Mouse (Mus musculus) midbrain, postnatal 0 days (tissue): ENCODE measurements around the gene H2-M10.3. TPM values are rescaled to one million over a fixed set of nuclear protein-coding genes. Genes with fewer than 3 reads are reported as not detected.
"Not testable (repeated sequence)": the region's sequence is repeated elsewhere in the genome, so short reads cannot be mapped to it uniquely, and the experiment has no call there.

Experiments used
- ATAC-seq: fragments of 200-750 bp; cut with Nextera tagmentation; 2 replicates; pipeline ENCODE4 v1.8.0; 2017; ENCODE audit warnings: moderate number of reproducible peaks, mild to moderate bottlenecking, moderate TSS enrichment, moderate library complexity; ENCODE audit not compliant: low FRiP score
- DNase-seq: peaks from one replicate; pipeline ENCODE4 v3.0.0-alpha.2; 2015; ENCODE audit warnings: low spot score
- H3K27ac ChIP-seq: fragments of 300-500 bp; sonication (generic); 2 replicates; pipeline ENCODE4 v1.5.1; 2014; ENCODE audit warnings: low read depth, mild to moderate bottlenecking, low read length, mixed read lengths
- H3K27me3 ChIP-seq: fragments of 300-500 bp; sonication (generic); 2 replicates; pipeline ENCODE4 v1.6.1; 2014; ENCODE audit warnings: low read length, control low read depth, mixed read lengths; ENCODE audit not compliant: insufficient read depth
- H3K36me3 ChIP-seq: fragments of 300-500 bp; sonication (generic); 2 replicates; pipeline ENCODE4 v1.6.1; 2014; ENCODE audit warnings: low read length, control low read depth, mixed read lengths; ENCODE audit not compliant: insufficient read depth
- H3K4me1 ChIP-seq: fragments of 300-500 bp; sonication (generic); 2 replicates; pipeline ENCODE4 v1.6.1; 2014; ENCODE audit warnings: mild to moderate bottlenecking, control low read depth, antibody characterized with exemption, low read length, mixed read lengths; ENCODE audit not compliant: insufficient read depth
- H3K4me2 ChIP-seq: fragments of 300-500 bp; sonication (generic); 2 replicates; pipeline ENCODE4 v1.6.1; 2014; ENCODE audit warnings: low read depth, mild to moderate bottlenecking, low read length, mixed read lengths; ENCODE audit not compliant: poor library complexity, severe bottlenecking
- H3K4me3 ChIP-seq: fragments of 300-500 bp; sonication (generic); 2 replicates; pipeline ENCODE4 v1.5.1; 2014; ENCODE audit warnings: low read depth, mild to moderate bottlenecking, low read length, moderate library complexity
- H3K9ac ChIP-seq: fragments of 300-500 bp; sonication (generic); replicated peaks from 2 replicates; pipeline ENCODE4 v1.6.1; 2014; ENCODE audit warnings: mild to moderate bottlenecking, low read length, moderate library complexity, mixed read lengths; ENCODE audit not compliant: poor library complexity, severe bottlenecking
- H3K9me3 ChIP-seq: fragments of 300-500 bp; sonication (generic); 2 replicates; pipeline ENCODE4 v1.6.1; 2016; ENCODE audit warnings: low read length, control low read depth
- CTCF ChIP-seq: IDR thresholded peaks from 2 replicates; pipeline ENCODE4 v1.5.1; 2016; ENCODE audit warnings: antibody characterized with exemption, mild to moderate bottlenecking
- WGBS: fragments of 180-500 bp; shearing (Covaris S2); extraction: QIAGEN DNeasy Blood & Tissue Kit; methylation state at CpG from one replicate; pipeline ENCODE4 v1.1.7; 2014; 5-methylcytosine and 5-hydroxymethylcytosine counted together
- polyA plus RNA-seq: library from polyadenylated mRNA; unstranded; fragments of >200 nt; fragmentation: Nextera tagmentation; extraction: Ambion mirVana; gene quantifications from 2 replicates; pipeline ENCODE4 v1.2.1, GENCODE M21; 2015
- total RNA-seq: library from RNA; depleted of rRNA; stranded (reverse); fragments of >200 nt; gene quantifications from 2 replicates; pipeline ENCODE4 v1.2.3, GENCODE M21; 2014; rRNA removed

Gene H2-M10.3
- total RNA-seq (not detected in 2 replicates), polyA plus RNA-seq (not detected in 2 replicates)

- H3K4me1 ChIP-seq, H3K36me3 ChIP-seq, H3K9ac ChIP-seq, H3K9me3 ChIP-seq, H3K27me3 ChIP-seq, H3K27ac ChIP-seq, H3K4me3 ChIP-seq, ATAC-seq, DNase-seq, H3K4me2 ChIP-seq: not testable (repeated sequence)
- WGBS, result 100% methylated on average over 2 of the region's 2 CpGs
Measured at GRCm38 (mm10) chr17:36368317-36368716, at the start of gene H2-M10.3. Gene H2-M10.3, minus strand, starts transcription at chr17:36368417.

GRCm38 (mm10) chr17:36417416-36417815, 49.2 kb upstream of the H2-M10.3 start:
- no peak for ATAC-seq
- no peak for DNase-seq
- Histone ChIP-seq H3K4me2 (no peak overlapping the region), H3K27me3 (no peaks in the 10 kb centered on the region), H3K4me1 (no peaks in the 10 kb centered on the region), H3K9ac (no peak overlapping the region), H3K9me3 (no peaks in the 10 kb centered on the region), H3K36me3 (no peaks in the 10 kb centered on the region), H3K27ac (no peak overlapping the region), H3K4me3 (no peak overlapping the region)
- TF ChIP-seq CTCF, result no peak
- WGBS, result 61% methylated on average over 2 of the region's 2 CpGs

- Histone ChIP-seq H3K4me2 (no peak overlapping the region), H3K4me1 (no peaks in the 10 kb centered on the region), H3K4me3 (no peak overlapping the region), H3K27me3 (no peaks in the 10 kb centered on the region), H3K9ac (no peak overlapping the region), H3K36me3 (no peaks in the 10 kb centered on the region), H3K9me3 (no peaks in the 10 kb centered on the region), H3K27ac (no peak overlapping the region)
- no peak for DNase-seq
- 60% methylated on average over 1 of the region's 1 CpGs for WGBS
- TF ChIP-seq CTCF, result no peak
- ATAC-seq, result no peak
Measured at GRCm38 (mm10) chr17:36415407-36415806, 47.2 kb upstream of the H2-M10.3 start.

- Histone ChIP-seq H3K9ac (no peak overlapping the region), H3K36me3 (no peaks in the 10 kb centered on the region), H3K9me3 (no peaks in the 10 kb centered on the region), H3K27me3 (no peaks in the 10 kb centered on the region), H3K4me3 (no peak overlapping the region), H3K27ac (no peak overlapping the region), H3K4me2 (no peak overlapping the region), H3K4me1 (no peaks in the 10 kb centered on the region)
- WGBS, result 81% methylated on average over 1 of the region's 1 CpGs
- ATAC-seq (no peak), DNase-seq (no peak)
- no peak for TF ChIP-seq CTCF
Measured at GRCm38 (mm10) chr17:36414361-36414760, 46.1 kb upstream of the H2-M10.3 start.

- H3K36me3 ChIP-seq, result no peaks in the 10 kb centered on the region
- no peaks in the 10 kb centered on the region for H3K27me3 ChIP-seq
- H3K27ac ChIP-seq, result no peak overlapping the region
- H3K4me1 ChIP-seq, result no peaks in the 10 kb centered on the region
- 84% methylated on average over 2 of the region's 2 CpGs for WGBS
- H3K9me3 ChIP-seq, result no peaks in the 10 kb centered on the region
- no peak for DNase-seq
- ATAC-seq, result no peak
- TF ChIP-seq CTCF, result no peak
- no peak overlapping the region for H3K4me2 ChIP-seq
- H3K9ac ChIP-seq, result no peak overlapping the region
- H3K4me3 ChIP-seq, result no peak overlapping the region
Measured at GRCm38 (mm10) chr17:36389907-36390306, 21.7 kb upstream of the H2-M10.3 start.

- H3K36me3 ChIP-seq, H3K4me3 ChIP-seq, H3K9ac ChIP-seq, DNase-seq, ATAC-seq, H3K4me1 ChIP-seq, H3K27me3 ChIP-seq, H3K9me3 ChIP-seq, H3K4me2 ChIP-seq, H3K27ac ChIP-seq: not testable (repeated sequence)
Measured at GRCm38 (mm10) chr17:36362404-36362803, 5.8 kb downstream of the H2-M10.3 start.
